Mouse (Mus musculus): Measurements from ENCODE around the gene Exoc3l4. TPM values are rescaled to one million over a fixed set of nuclear protein-coding genes. Genes with fewer than 3 reads are reported as not detected.

Exoc3l4 gene
- total RNA-seq, 1 experiment from 2014 or later, result 0.79 TPM

DNA sequence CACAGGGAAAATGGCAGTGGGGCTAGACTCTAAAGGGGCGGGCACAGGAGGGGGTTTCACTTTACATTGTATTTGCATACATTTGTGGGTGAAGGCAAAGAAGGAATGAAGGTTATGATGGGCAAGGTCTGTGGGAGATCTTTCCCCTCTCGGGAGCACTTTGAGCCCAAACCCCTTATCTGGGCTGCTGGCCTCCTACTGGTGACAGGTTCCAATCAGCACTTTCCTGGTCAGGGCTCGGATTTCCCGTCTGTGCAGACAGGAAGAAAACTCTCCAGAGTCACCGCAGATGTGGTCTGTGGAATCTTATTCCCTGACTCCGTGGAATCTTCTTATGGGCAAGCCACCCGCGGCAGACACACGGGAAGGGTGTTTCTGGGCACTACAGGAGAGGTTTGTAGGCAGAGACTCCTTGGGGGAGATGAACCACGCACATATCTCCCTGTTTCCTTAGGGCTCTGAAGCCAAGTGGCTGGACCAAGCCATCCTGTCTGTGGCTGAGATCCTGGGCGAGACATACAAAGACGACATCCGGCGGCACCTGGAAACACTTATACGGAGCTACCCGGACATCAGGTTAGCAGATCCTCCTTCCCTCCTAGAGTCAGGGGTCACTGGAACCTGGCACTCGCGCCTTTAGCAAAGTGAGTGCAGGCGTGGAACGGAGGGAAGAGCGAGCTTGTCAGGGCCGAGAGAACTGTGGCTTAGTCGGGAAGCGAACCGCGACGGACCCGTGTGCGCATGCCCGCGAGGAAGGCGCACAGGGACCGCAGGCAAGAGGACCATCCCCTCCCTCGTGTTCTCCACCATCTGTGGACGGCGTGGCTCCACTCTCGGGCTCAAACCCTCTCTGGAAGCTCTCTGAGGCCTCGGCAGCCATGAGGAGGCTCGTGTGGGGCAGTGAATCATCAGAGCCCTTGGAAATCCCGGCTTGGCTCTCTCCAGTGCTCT, 12.4 kb downstream of the Exoc3l4 start:
- ATAC-seq (replicated peaks in 1 of 2; ENCODE audit: insufficient read depth in 1 of 2, low FRiP score in 2 of 2, low TSS enrichment in 1 of 2, low read depth in 1 of 2, poor library complexity in 2 of 2, severe bottlenecking in 2 of 2), result peak; percentile 27 to 40; a peak in 2 of 4 replicates

GRCm38 (mm10) chr12:111430049-111430867, 13.4 kb downstream of the Exoc3l4 start:
- peak; percentile 13 to 16; a peak in 1 of 4 replicates for ATAC-seq (replicated peaks in 1 of 2; ENCODE audit: insufficient read depth in 1 of 2, low FRiP score in 2 of 2, low TSS enrichment in 1 of 2, low read depth in 1 of 2, poor library complexity in 2 of 2, severe bottlenecking in 2 of 2)

DNA sequence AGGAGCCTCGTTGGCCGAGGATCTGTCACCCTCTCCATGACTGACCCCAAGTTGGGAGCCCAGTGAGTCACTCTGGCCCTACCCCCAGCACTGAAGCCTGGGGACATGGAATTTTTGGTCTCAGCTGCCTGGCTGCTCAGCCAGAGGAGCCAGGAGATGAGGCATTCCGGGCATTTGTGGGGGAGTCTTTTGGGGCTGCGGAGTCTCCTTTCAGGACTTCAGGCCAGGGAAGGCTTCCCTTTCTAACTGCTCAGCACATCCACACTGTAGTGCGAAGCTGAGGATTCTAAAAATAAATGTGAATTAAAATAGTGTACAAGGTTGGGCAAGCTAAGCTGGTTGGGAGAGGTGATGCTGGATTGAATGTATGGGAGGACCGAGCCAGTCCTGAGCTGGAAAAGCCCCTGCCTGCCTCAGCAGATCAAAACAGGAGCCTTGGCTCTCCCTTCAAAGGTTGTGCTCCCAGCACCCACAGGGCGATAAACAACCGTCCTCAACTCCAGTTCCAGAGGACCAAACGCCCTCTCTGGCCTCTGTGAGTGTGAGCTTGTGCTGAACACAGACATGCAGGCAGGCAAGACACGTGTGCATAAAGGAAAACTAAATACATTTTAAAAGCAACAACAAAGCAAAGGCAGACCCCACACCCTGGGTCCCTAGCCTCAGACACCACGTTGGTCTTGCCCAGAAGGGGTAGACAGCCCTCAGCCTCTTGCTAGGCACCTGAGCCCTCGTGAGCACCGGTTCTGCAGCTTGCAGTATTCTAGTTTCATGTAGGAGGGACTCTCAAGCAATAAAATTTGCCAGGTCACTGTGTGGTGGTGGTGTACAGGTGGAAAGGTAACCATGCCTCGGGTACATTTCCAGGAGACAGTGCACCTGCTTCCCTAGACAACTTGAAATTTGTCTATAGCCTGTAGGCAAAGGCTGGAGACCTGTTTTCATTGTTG, 14.3 kb downstream of the Exoc3l4 start:
- no peak for ATAC-seq (replicated peaks in 1 of 2; ENCODE audit: insufficient read depth in 1 of 2, low FRiP score in 2 of 2, low TSS enrichment in 1 of 2, low read depth in 1 of 2, poor library complexity in 2 of 2, severe bottlenecking in 2 of 2)

DNA sequence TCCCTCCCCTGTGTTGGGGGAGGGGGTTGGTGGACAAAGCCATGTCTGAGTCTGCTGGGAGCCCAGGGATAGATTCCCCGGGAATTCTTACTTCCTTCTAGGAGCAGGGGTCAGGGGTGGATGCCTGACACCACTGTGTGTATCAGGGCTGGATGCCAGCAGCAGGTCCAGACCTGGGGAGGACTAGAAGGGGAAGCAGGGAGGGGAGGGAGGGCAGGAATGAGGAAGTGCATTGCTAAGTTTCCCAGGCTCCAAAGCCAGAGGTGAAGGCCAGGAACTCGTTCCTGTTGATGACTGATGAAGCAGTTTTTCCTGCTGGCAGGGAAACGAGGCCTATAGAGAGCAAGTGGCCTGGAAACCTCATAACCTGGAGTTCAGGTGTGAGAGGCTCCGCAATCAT, 15.3 kb downstream of the Exoc3l4 start:
- no peak; a peak in 1 of 4 replicates for ATAC-seq (replicated peaks in 1 of 2; ENCODE audit: insufficient read depth in 1 of 2, low FRiP score in 2 of 2, low TSS enrichment in 1 of 2, low read depth in 1 of 2, poor library complexity in 2 of 2, severe bottlenecking in 2 of 2)

DNA sequence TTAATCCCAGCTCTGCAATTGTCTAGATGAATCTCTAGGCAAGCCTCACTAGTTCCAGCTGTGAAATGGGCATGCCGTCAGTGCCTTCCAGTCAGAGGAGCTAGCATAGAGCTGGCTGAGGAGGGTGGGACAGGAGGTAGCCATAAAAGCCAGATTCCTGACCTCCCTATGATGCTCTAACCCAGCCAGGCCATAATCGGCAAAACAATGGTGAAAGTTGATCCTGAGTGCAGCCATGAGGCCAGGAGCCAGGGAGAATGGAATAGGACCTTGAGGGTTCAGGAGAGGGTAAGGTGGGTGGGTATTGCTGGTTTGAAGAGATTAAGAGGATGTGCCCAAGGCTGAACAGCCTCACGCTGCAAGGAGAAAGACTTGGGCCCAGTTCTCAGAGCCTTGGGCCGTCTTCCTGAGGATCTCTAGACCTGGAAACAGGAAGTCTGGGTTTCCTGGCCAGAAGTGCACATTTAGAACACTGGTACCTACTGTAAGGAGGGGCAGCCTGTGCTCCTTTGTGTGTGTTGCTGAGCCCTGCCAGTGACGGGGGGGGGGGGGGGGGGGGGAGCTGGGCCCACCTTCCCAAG, 16.0 kb downstream of the Exoc3l4 start:
- ATAC-seq (replicated peaks in 1 of 2; ENCODE audit: insufficient read depth in 1 of 2, low FRiP score in 2 of 2, low TSS enrichment in 1 of 2, low read depth in 1 of 2, poor library complexity in 2 of 2, severe bottlenecking in 2 of 2), result no peak

GRCm38 (mm10) chr12:111434164-111434744, 17.4 kb downstream of the Exoc3l4 start:
- no peak for ATAC-seq (replicated peaks in 1 of 2; ENCODE audit: insufficient read depth in 1 of 2, low FRiP score in 2 of 2, low TSS enrichment in 1 of 2, low read depth in 1 of 2, poor library complexity in 2 of 2, severe bottlenecking in 2 of 2)

DNA sequence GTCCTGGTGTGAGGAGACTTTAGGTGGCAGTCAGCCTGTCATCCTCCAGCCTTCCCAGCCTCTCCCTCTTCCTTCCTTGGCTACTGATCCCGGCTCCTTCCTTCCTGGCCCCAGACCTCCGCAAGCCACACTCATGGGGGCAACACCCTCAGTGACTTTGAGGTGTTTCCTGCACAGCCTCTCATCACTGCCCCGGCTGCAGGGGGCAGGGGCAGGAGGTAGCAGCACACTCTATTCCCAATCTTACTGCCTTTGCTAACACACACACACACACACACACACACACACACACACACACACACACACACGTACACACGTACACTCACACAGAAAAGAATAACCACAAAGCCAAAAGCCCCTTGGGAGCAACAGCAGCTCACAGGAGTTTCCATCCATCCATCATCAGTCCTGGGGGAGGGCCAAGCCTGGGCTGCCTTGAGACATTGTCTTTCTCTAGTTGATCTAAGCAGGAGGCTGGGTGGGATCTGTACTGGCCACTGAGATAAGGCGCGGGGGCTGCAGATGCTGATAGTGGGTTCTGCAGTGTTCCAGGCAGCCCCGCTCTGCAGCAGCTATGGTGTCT, 18.0 kb downstream of the Exoc3l4 start:
- no peak for ATAC-seq (replicated peaks in 1 of 2; ENCODE audit: insufficient read depth in 1 of 2, low FRiP score in 2 of 2, low TSS enrichment in 1 of 2, low read depth in 1 of 2, poor library complexity in 2 of 2, severe bottlenecking in 2 of 2)

- ATAC-seq (replicated peaks in 1 of 2; ENCODE audit: insufficient read depth in 1 of 2, low FRiP score in 2 of 2, low TSS enrichment in 1 of 2, low read depth in 1 of 2, poor library complexity in 2 of 2, severe bottlenecking in 2 of 2), result no peak
These were observed 19.4 kb downstream of the Exoc3l4 start for GRCm38 (mm10) chr12:111436170-111436569.

DNA sequence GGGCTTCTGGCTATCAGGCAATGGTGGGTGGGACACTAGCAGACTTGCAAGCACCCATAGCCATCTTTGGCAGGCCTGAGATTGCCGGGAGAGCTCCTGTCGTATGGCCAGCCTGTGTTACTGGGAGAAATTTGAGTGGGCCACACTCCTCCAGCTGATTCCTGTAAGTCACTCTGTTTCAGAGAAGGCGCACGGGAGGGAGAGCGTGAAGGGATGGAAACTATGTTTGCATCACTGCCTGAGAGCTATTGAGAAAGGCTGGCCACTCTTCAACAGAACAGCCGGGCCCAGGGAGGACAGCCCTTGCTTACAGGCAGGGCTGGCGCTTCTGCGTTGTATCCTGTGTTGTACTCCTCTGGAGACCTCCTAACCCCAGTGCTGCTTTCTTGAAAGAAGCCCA, 19.8 kb downstream of the Exoc3l4 start:
- ATAC-seq (replicated peaks in 1 of 2; ENCODE audit: insufficient read depth in 1 of 2, low FRiP score in 2 of 2, low TSS enrichment in 1 of 2, low read depth in 1 of 2, poor library complexity in 2 of 2, severe bottlenecking in 2 of 2), result peak in 1 of 2 experiments; percentile 9; a peak in 1 of 4 replicates

DNA sequence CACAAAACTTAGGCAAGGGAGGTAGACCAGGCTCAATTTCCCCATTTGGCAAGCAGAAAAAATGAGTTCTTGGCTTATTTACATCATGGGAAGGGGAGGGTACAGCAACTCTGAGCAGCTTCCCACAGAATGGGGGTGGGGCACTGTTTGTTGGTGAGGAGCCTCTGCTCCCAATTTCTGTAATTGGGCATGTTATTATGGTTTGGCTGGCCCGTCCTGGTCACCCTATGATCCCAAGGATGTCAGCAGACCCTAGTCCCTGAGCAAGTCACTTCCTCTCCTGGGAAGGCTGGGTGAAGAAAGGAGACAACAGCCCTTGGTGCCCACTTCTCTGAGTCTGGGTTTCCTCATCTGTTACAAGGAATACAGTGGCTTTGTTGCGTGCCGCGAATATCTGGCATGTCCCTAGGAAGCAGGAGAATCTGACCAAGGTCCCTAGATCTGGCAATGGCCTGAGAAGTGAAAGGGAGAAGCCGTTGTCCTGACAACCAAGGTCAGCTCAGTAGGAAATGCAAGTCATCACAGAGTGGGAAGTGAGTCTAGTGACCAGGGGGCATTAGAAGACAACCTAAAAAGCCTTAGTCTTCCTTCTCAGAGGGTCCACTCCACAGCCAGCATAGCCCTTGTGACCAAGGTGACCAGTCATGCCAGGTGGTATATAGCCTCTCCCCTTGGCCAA, 20.5 kb downstream of the Exoc3l4 start:
- peak; percentile 55 to 62 for ATAC-seq (replicated peaks in 1 of 2; ENCODE audit: insufficient read depth in 1 of 2, low FRiP score in 2 of 2, low TSS enrichment in 1 of 2, low read depth in 1 of 2, poor library complexity in 2 of 2, severe bottlenecking in 2 of 2)

- no peak for ATAC-seq (replicated peaks in 1 of 2; ENCODE audit: insufficient read depth in 1 of 2, low FRiP score in 2 of 2, low TSS enrichment in 1 of 2, low read depth in 1 of 2, poor library complexity in 2 of 2, severe bottlenecking in 2 of 2)
These were observed 22.0 kb downstream of the Exoc3l4 start for GRCm38 (mm10) chr12:111438850-111439249.

DNA sequence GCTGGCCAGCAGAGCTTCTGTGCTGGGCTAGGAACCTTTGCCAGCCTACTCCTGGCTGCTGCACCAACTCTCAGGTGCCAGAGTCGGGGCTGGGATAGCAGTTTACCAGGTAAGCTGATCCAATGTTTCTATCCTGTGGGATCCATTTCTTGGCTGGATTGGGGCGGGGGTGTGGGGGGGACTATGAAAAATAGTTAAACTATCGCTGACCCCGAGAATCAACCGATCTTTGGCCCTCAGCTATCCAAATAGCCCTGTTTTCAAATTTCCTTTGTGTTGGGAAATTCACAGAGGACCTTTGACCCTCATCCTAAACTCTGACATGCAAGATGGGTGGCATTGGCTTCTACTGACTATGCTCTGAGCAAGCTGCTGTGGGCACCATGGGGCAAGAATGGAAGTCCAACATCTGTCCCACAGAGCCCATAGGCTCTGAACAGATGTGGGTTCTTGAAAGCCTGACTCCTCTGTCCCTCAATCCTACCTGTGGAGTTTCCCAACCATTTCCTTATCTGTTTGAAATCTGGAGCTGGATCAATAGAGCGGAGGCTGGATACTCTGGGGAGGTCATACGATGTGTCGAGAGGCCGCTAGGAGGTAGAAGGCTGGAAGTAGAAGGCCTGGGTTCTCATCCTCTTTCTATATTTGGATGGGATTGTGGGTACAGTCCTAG, 24.0 kb downstream of the Exoc3l4 start:
- no peak for ATAC-seq (replicated peaks in 1 of 2; ENCODE audit: insufficient read depth in 1 of 2, low FRiP score in 2 of 2, low TSS enrichment in 1 of 2, low read depth in 1 of 2, poor library complexity in 2 of 2, severe bottlenecking in 2 of 2)

DNA sequence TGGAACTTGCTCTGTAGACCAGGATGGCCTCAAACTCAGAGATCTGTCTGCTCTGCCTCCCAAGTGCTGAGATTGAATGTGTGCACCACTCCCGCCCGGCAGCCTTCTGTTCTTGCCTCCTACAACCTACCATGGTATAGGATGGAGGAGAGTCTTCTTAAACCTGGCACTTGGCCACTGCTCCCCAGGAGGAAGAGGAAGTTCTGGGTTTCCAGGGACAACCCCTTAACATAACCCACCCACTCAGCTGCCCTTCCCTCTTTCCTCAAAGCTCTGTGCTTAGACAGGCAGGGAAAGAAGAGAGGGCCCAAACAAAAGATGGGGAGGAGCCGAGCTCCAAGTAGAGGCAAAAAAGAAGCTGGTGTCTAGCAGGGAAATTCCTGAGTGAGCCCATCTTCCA, 24.7 kb downstream of the Exoc3l4 start:
- no peak for ATAC-seq (replicated peaks in 1 of 2; ENCODE audit: insufficient read depth in 1 of 2, low FRiP score in 2 of 2, low TSS enrichment in 1 of 2, low read depth in 1 of 2, poor library complexity in 2 of 2, severe bottlenecking in 2 of 2)

DNA sequence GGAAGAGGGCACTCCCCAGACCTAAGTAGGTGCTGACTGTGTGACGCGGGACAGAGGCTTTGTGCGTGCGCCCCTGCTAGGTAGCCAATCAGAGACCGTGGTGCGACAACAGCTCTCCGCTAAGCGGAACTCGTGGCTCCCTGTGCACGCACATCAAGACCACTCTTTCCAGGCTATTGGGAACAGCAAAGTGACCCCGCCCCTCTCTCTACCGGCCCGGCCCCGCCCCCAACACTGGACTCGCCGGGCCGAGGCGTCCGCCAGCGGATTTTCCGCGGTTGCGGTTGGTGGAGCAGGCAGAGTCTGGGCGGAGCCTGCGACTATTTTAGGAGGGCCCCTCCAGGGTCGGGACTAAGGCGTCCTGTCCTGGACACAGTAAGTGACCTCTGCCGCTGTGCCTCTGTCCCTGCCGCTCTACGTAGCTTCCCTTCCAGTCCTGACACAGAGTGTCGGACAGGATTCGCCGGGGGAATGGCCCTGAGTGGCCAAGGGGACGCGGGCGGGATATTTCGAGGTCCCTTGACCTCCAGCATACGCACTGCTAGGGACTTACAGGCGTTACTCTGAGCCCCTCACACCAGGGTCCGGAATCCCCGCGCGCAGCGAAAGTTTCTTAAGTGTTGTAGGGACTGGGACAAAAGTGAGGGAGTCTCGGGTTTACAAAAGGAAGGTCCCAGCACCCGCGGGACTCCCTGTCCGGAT, 25.6 kb downstream of the Exoc3l4 start, which contains the start of gene Tnfaip2:
Gene Tnfaip2 (plus strand): TSS at position 161 of the 702 bp plus-strand sequence.
- peak; percentile 61 for ATAC-seq (replicated peaks in 1 of 2; ENCODE audit: insufficient read depth in 1 of 2, low FRiP score in 2 of 2, low TSS enrichment in 1 of 2, low read depth in 1 of 2, poor library complexity in 2 of 2, severe bottlenecking in 2 of 2)
